Mouse (Mus musculus) MEL (cell line): ENCODE results near the gene Dnaja4. TPM values are rescaled to one million over a fixed set of nuclear protein-coding genes. Genes with fewer than 3 reads are reported as not detected.

ENCODE experiments used
- DNase-seq: peaks from one replicate; pipeline ENCODE4 v3.0.0; 2011; ENCODE audit warnings: low read depth, low spot score
- H3K27ac ChIP-seq: 2 replicates; pipeline ENCODE4 v1.5.1; 2012; ENCODE audit warnings: low read depth, mild to moderate bottlenecking, control low read depth, low read length, moderate library complexity; ENCODE audit not compliant: control insufficient read depth
- H3K27me3 ChIP-seq, 2 experiments: fragments of 150-350 bp in 1 of 2; sonication (generic) in 1 of 2; 2 replicates each; pipeline ENCODE4 v1.6.1; 2012; ENCODE audit warnings: low read length in 2 of 2, mild to moderate bottlenecking in 2 of 2, improper control_type of control experiment in 1 of 2, moderate library complexity in 1 of 2; ENCODE audit not compliant: insufficient read depth in 2 of 2, control insufficient read depth in 1 of 2
- H3K36me3 ChIP-seq, 2 experiments: 2 replicates each; pipeline ENCODE4 v1.6.1; 2012 to 2014; ENCODE audit warnings: low read length in 2 of 2, improper control_type of control experiment in 1 of 2, inconsistent platforms in 1 of 2, mild to moderate bottlenecking in 1 of 2; ENCODE audit not compliant: insufficient read depth in 2 of 2, control insufficient read depth in 1 of 2
- H3K4me1 ChIP-seq, 2 experiments: fragments of 150-350 bp in 1 of 2; sonication (generic) in 1 of 2; 2 replicates each; pipeline ENCODE4 v1.6.1; 2012; ENCODE audit warnings: low read length in 2 of 2, improper control_type of control experiment in 1 of 2, mild to moderate bottlenecking in 1 of 2; ENCODE audit not compliant: insufficient read depth in 2 of 2, control insufficient read depth in 1 of 2
- H3K4me3 ChIP-seq, 2 experiments: fragments of 150-350 bp in 1 of 2; sonication (generic) in 1 of 2; 2 replicates each; pipeline ENCODE4 v1.5.1; 2012; ENCODE audit warnings: low read depth in 2 of 2, low read length in 2 of 2, mild to moderate bottlenecking in 2 of 2, moderate library complexity in 2 of 2, control low read depth in 1 of 2, improper control_type of control experiment in 1 of 2; ENCODE audit not compliant: control insufficient read depth in 1 of 2, insufficient read depth in 1 of 2
- H3K79me2 ChIP-seq: 2 replicates; pipeline ENCODE4 v1.6.1; 2012; ENCODE audit warnings: mild to moderate bottlenecking, low read length, moderate library complexity; ENCODE audit not compliant: control insufficient read depth, poor library complexity, insufficient read depth
- H3K9ac ChIP-seq: 2 replicates; pipeline ENCODE4 v1.6.1; 2012; ENCODE audit warnings: low read depth, mild to moderate bottlenecking, control low read depth, low read length, moderate library complexity; ENCODE audit not compliant: control insufficient read depth, poor library complexity, severe bottlenecking
- H3K9me3 ChIP-seq: fragments of 150-350 bp; sonication (generic); replicated peaks from 2 replicates; pipeline ENCODE4 v1.6.1; 2012; ENCODE audit warnings: mild to moderate bottlenecking, low read length, improper control_type of control experiment, moderate library complexity; ENCODE audit not compliant: insufficient read depth
- BHLHE40 ChIP-seq: IDR thresholded peaks from 2 replicates; pipeline ENCODE4 v1.6.1; 2012; ENCODE audit warnings: low read depth, mild to moderate bottlenecking, inconsistent platforms, low read length, improper control_type of control experiment, borderline replicate concordance
- ELF1 ChIP-seq: IDR thresholded peaks from 2 replicates; pipeline ENCODE4 v1.6.1; 2014; ENCODE audit warnings: low read depth, mild to moderate bottlenecking, inconsistent platforms, low read length, improper control_type of control experiment, moderate library complexity
- EP300 ChIP-seq, 2 experiments: IDR thresholded peaks; 2 replicates each; pipeline ENCODE4 v1.6.1; 2011; ENCODE audit warnings: improper control_type of control experiment in 2 of 2, low read length in 2 of 2, low read depth in 1 of 2, mild to moderate bottlenecking in 1 of 2
- GATA1 ChIP-seq: IDR thresholded peaks from 2 replicates; pipeline ENCODE4 v1.6.1; 2011; ENCODE audit warnings: low read depth, low read length, improper control_type of control experiment
- KAT2A ChIP-seq: conservative IDR thresholded peaks from 2 replicates; pipeline ENCODE4 v1.6.1; 2012; ENCODE audit warnings: low read depth, low read length, improper control_type of control experiment, inconsistent platforms
- MAX ChIP-seq: IDR thresholded peaks from 2 replicates; pipeline ENCODE4 v1.6.1; 2011; ENCODE audit warnings: low read length, improper control_type of control experiment
- MAZ ChIP-seq: IDR thresholded peaks from 2 replicates; pipeline ENCODE4 v1.6.1; 2012; ENCODE audit warnings: low read depth, mild to moderate bottlenecking, inconsistent platforms, low read length, improper control_type of control experiment
- NRF1 ChIP-seq: IDR thresholded peaks from 2 replicates; pipeline ENCODE4 v1.6.1; 2014; ENCODE audit warnings: low read depth, mild to moderate bottlenecking, inconsistent platforms, low read length, improper control_type of control experiment, moderate library complexity; ENCODE audit not compliant: poor library complexity, insufficient read depth, severe bottlenecking
- POLR2A ChIP-seq, 2 experiments: IDR thresholded peaks; 2 replicates each; pipeline ENCODE4 v1.6.1; 2011 to 2012; ENCODE audit warnings: low read length in 2 of 2, mild to moderate bottlenecking in 2 of 2, control low read depth in 1 of 2, improper control_type of control experiment in 1 of 2, low read depth in 1 of 2, moderate library complexity in 1 of 2; ENCODE audit not compliant: control insufficient read depth in 1 of 2, insufficient read depth in 1 of 2, poor library complexity in 1 of 2
- POLR2AphosphoS2 ChIP-seq: IDR thresholded peaks from 2 replicates; pipeline ENCODE4 v1.6.1; 2011; ENCODE audit warnings: low read length, improper control_type of control experiment
- RAD21 ChIP-seq: IDR thresholded peaks from 2 replicates; pipeline ENCODE4 v1.6.1; 2011; ENCODE audit warnings: mild to moderate bottlenecking, low read depth, low read length, improper control_type of control experiment
- TCF12 ChIP-seq: IDR thresholded peaks from 2 replicates; pipeline ENCODE4 v1.6.1; 2014; ENCODE audit warnings: low read depth, mild to moderate bottlenecking, inconsistent platforms, low read length, improper control_type of control experiment, moderate library complexity
- ZKSCAN1 ChIP-seq: IDR thresholded peaks from 2 replicates; pipeline ENCODE4 v1.6.1; 2012; ENCODE audit warnings: low read depth, mild to moderate bottlenecking, inconsistent platforms, low read length, improper control_type of control experiment, moderate library complexity
- polyA plus RNA-seq, 2 experiments: library from polyadenylated mRNA; stranded (reverse) in 1 of 2; unstranded in 1 of 2; fragments of >175 nt in 1 of 2; fragments of >200 nt in 1 of 2; gene quantifications; 2 replicates each; pipeline versions ENCODE4 v1.2.1 to v1.2.4; 2012; ENCODE audit warnings: low replicate concordance in 2 of 2, low read depth in 1 of 2; ENCODE audit not compliant: insufficient read length in 2 of 2, insufficient read depth in 1 of 2, missing spikeins in 1 of 2
- total RNA-seq: library from RNA; depleted of rRNA; stranded (reverse); fragments of 300-350 nt; gene quantifications from 2 replicates; pipeline ENCODE4 v1.2.3, GENCODE M21; 2012; rRNA removed

Gene Dnaja4
- total and polyA plus RNA-seq, 3 experiments, result 10.9 to 13.0 TPM; not detected in 1

DNA sequence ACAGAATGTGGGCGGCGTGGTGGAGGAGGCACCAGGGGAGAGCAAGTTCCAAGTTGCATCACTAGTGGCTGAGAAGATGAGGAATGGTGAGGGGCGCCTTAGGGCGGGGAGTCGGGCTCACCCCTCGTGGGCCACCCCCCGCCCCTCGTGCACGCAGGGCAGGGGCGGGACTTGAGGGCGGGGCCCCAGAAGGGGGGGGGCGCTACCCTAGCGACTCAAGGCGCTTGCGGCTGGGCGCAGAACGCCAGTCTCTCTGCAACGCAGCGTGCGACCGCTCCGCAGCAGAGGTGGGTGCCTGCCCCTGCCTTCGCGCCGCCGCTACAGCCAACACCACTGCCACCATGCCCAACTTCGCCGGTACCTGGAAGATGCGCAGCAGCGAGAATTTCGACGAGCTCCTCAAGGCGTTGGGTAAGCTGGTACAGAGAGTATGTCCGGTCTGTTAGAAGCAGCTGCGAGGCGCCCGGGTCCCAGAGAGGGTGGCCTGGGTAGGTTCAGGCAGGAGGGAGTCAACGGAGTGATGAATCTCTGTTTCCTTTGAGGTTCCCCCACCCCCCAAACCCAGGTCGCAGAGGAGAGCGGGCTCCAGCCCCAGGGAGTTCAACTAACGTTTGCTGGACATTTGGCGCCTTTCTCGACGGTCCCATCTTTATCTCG lies 66.0 kb downstream of the Dnaja4 start, which contains the start of gene Crabp1:
TSS of gene Crabp1 (plus strand) at position 188 of the 657 bp plus-strand sequence.
- Histone ChIP-seq H3K9me3 (no peaks in the 10 kb centered on the region), H3K27me3 (peaks cover 8 to 9% of the 10 kb centered on the region in 2 experiments; a peak in 3 of 4 replicates), H3K27ac (no peak within 1 kb of the TSS), H3K9ac (no peak within 1 kb of the TSS), H3K36me3 (no peaks in the 10 kb centered on the region), H3K4me1 (no peaks in the 10 kb centered on the region), H3K4me3 (no peak within 1 kb of the TSS), H3K79me2 (no peaks in the 10 kb centered on the region)
- no peak for TF ChIP-seq EP300 (IDR thresholded peaks at IDR 0.05; ENCODE audit: low read depth in 1 of 2, low read length in 2 of 2)
- TF ChIP-seq MAZ, result no peak
- TF ChIP-seq ZKSCAN1, result no peak
- TF ChIP-seq RAD21, result no peak
- no peak for TF ChIP-seq NRF1
- no peak for TF ChIP-seq GATA1
- no peak for TF ChIP-seq POLR2AphosphoS2
- no peak for TF ChIP-seq BHLHE40
- TF ChIP-seq KAT2A, result no peak
- no peak for TF ChIP-seq TCF12
- no peak for TF ChIP-seq MAX
- TF ChIP-seq POLR2A (IDR thresholded peaks at IDR 0.05; ENCODE audit: control insufficient read depth in 1 of 2, insufficient read depth in 1 of 2, low read depth in 1 of 2, low read length in 2 of 2, poor library complexity in 1 of 2), result no peak
- DNase-seq, result no peak

DNA sequence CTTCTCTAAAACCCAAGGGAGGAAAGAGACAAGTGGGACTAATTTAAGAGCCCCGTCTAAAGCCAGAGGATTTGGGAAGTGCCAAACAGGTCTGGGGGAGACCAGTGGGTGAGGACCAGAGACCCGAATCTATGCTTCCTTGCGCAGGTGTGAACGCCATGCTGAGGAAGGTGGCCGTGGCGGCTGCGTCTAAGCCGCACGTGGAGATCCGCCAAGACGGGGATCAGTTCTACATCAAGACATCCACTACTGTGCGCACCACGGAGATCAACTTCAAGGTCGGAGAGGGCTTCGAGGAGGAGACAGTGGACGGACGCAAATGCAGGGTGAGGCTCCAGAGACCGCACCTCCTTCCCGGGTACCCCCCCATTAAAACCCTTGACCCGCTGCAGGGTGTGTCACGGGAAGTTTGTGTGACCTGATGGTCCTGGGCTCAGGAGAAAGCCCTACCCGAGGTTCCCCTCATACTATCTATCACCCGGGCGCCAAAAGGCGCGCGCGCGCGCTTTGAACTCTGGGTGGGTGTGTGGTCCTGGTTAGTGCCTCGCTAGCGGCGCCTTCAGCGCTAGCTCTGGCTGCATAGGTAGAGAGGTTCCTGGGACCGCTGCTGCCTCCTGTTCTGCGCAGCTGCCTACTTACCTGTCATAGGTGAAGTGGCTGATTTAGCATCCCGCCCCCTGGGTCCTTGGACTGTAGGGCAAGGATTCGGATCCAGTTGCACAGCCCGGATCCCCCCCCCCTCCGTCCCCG lies 66.8 kb downstream of the Dnaja4 start:
- H3K27me3 ChIP-seq, result peaks cover 9% of the 10 kb centered on the region in 2 experiments; a peak in 3 of 4 replicates
- no peak overlapping the region for H3K4me3 ChIP-seq
- no peak for TF ChIP-seq ELF1
- H3K4me1 ChIP-seq, result no peaks in the 10 kb centered on the region
- DNase-seq, result no peak
- no peaks in the 10 kb centered on the region for H3K9me3 ChIP-seq
- H3K36me3 ChIP-seq, result no peaks in the 10 kb centered on the region
- no peak overlapping the region for H3K9ac ChIP-seq
- no peak overlapping the region for H3K27ac ChIP-seq
- no peaks in the 10 kb centered on the region for H3K79me2 ChIP-seq

Other genes starting within 250 kb of the Dnaja4 start
- gene Dmxl2, start 197.2 kb upstream of the Dnaja4 start, total RNA-seq, result 6.1 and 6.9 TPM in 2 replicates
- 100 to 1,000 TPM in 1 of 2 experiments, 1 to 10 TPM in 1; 9.1 to 238 TPM for gene Dmxl2, start 197.2 kb upstream of the Dnaja4 start, polyA plus RNA-seq
- 0.04 TPM in 1 of 2 replicates, not detected in the other for gene Sh2d7, start 159.9 kb upstream of the Dnaja4 start, total RNA-seq
- gene Sh2d7, start 159.9 kb upstream of the Dnaja4 start, polyA plus RNA-seq, result not detected
- 5.0 and 7.3 TPM in 2 replicates for gene Cib2, start 138.7 kb upstream of the Dnaja4 start, total RNA-seq
- 1 to 10 TPM in 1 of 2 experiments, not detected in 1; 9.0 TPM for gene Cib2, start 138.7 kb upstream of the Dnaja4 start, polyA plus RNA-seq
- gene Idh3a, start 112.5 kb upstream of the Dnaja4 start, total RNA-seq, result 160 and 170 TPM in 2 replicates
- gene Idh3a, start 112.5 kb upstream of the Dnaja4 start, polyA plus RNA-seq, result 100 to 1,000 TPM; 205 to 282 TPM
- gene Acsbg1, start 37.0 kb upstream of the Dnaja4 start, total RNA-seq, result 8.3 and 11.9 TPM in 2 replicates
- gene Acsbg1, start 37.0 kb upstream of the Dnaja4 start, polyA plus RNA-seq, result 1 to 10 TPM in 1 of 2 experiments, not detected in 1; 8.8 TPM
- gene Wdr61, start 35.6 kb downstream of the Dnaja4 start, total RNA-seq, result 209 and 217 TPM in 2 replicates
- 100 to 1,000 TPM in 1 of 2 experiments, not detected in 1; 182 TPM for gene Wdr61, start 35.6 kb downstream of the Dnaja4 start, polyA plus RNA-seq
- not detected in 2 replicates for gene Crabp1, start 65.9 kb downstream of the Dnaja4 start, total RNA-seq
- gene Crabp1, start 65.9 kb downstream of the Dnaja4 start, polyA plus RNA-seq, result not detected
- 13.8 and 16.0 TPM in 2 replicates for gene Ireb2, start 164.9 kb downstream of the Dnaja4 start, total RNA-seq
- gene Ireb2, start 164.9 kb downstream of the Dnaja4 start, polyA plus RNA-seq, result 10 to 100 TPM; 25.1 to 26.4 TPM
- not detected in 2 replicates for gene Hykk, start 218.4 kb downstream of the Dnaja4 start, total RNA-seq
- gene Hykk, start 218.4 kb downstream of the Dnaja4 start, polyA plus RNA-seq, result not detected